Mouse (Mus musculus) heart, postnatal 0 days (tissue): ENCODE measurements around the gene Itpr2. TPM values are rescaled to one million over a fixed set of nuclear protein-coding genes. Genes with fewer than 3 reads are reported as not detected.

Experiments used
- ATAC-seq: fragments of 200-750 bp; cut with Nextera tagmentation; 2 replicates; pipeline ENCODE4 v1.8.0; 2017; ENCODE audit warnings: low read depth, moderate number of reproducible peaks, moderate library complexity; ENCODE audit not compliant: insufficient read depth
- DNase-seq: peaks from one replicate; pipeline ENCODE4 v3.0.0-alpha.2; 2016; ENCODE audit warnings: low spot score
- H3K27ac ChIP-seq: fragments of 300-500 bp; sonication (generic); 2 replicates; pipeline ENCODE4 v1.5.1; 2014; ENCODE audit warnings: low read depth, mild to moderate bottlenecking
- H3K27me3 ChIP-seq: fragments of 300-500 bp; sonication (generic); 2 replicates; pipeline ENCODE4 v1.6.1; 2014; ENCODE audit warnings: low read length, mixed read lengths; ENCODE audit not compliant: control insufficient read depth, insufficient read depth
- H3K36me3 ChIP-seq: fragments of 300-500 bp; sonication (generic); replicated peaks from 2 replicates; pipeline ENCODE4 v1.6.1; 2014; ENCODE audit warnings: low read length, mixed read lengths; ENCODE audit not compliant: control insufficient read depth, insufficient read depth
- H3K4me1 ChIP-seq: fragments of 300-500 bp; sonication (generic); 2 replicates; pipeline ENCODE4 v1.6.1; 2014; ENCODE audit warnings: antibody characterized with exemption; ENCODE audit not compliant: control insufficient read depth, insufficient read depth
- H3K4me2 ChIP-seq: fragments of 300-500 bp; sonication (generic); 2 replicates; pipeline ENCODE4 v1.6.1; 2014; ENCODE audit warnings: low read depth, mild to moderate bottlenecking, low read length, moderate library complexity
- H3K4me3 ChIP-seq: fragments of 300-500 bp; sonication (generic); 2 replicates; pipeline ENCODE4 v1.5.1; 2014; ENCODE audit warnings: low read depth, low read length
- H3K9ac ChIP-seq: fragments of 300-500 bp; sonication (generic); replicated peaks from 2 replicates; pipeline ENCODE4 v1.6.1; 2014; ENCODE audit warnings: low read depth, low read length, mixed read lengths
- H3K9me3 ChIP-seq: fragments of 300-500 bp; sonication (generic); replicated peaks from 2 replicates; pipeline ENCODE4 v1.6.1; 2016; ENCODE audit warnings: low read length; ENCODE audit not compliant: control insufficient read depth
- CTCF ChIP-seq: IDR thresholded peaks from 2 replicates; pipeline ENCODE4 v1.5.1; 2016; ENCODE audit warnings: antibody characterized with exemption, control low read depth, low read depth
- EP300 ChIP-seq: IDR thresholded peaks from 2 replicates; pipeline ENCODE4 v1.6.1; 2016; ENCODE audit warnings: antibody characterized with exemption, low read depth
- WGBS: fragments of 180-500 bp; shearing (Covaris S2); extraction: QIAGEN DNeasy Blood & Tissue Kit; methylation state at CpG from one replicate; pipeline ENCODE4 v1.1.7; 2014; 5-methylcytosine and 5-hydroxymethylcytosine counted together
- polyA plus RNA-seq: library from polyadenylated mRNA; unstranded; fragments of >200 nt; fragmentation: Nextera tagmentation; extraction: Ambion mirVana; gene quantifications from 2 replicates; pipeline ENCODE4 v1.2.1, GENCODE M21; 2015
- total RNA-seq: library from RNA; depleted of rRNA; stranded (reverse); fragments of >200 nt; gene quantifications from 2 replicates; pipeline ENCODE4 v1.2.3, GENCODE M21; 2014; ENCODE audit warnings: low replicate concordance

The Itpr2 gene
- total and polyA plus RNA-seq, 2 experiments from 2014 or later, result 26.5 to 59.5 TPM

- Histone ChIP-seq H3K4me3 (no peak overlapping the region), H3K27ac (no peak overlapping the region), H3K36me3 (peaks cover 50% of the 10 kb centered on the region), H3K4me2 (no peak overlapping the region), H3K27me3 (no peaks in the 10 kb centered on the region), H3K9ac (no peak overlapping the region), H3K4me1 (peaks cover 8% of the 10 kb centered on the region; the same call in 1 of the 2 replicates), H3K9me3 (no peaks in the 10 kb centered on the region)
- DNase-seq (no peak), ATAC-seq (no peak)
- 64% methylated on average over 3 of the region's 3 CpGs for WGBS
- TF ChIP-seq EP300 (no peak), CTCF (no peak)
These were observed 172.9 kb downstream of the Itpr2 start for GRCm38 (mm10) chr6:146329079-146329478.

GRCm38 (mm10) chr6:146326631-146327030 lies 175.4 kb downstream of the Itpr2 start:
- ATAC-seq (no peak), DNase-seq (no peak)
- TF ChIP-seq EP300 (no peak), CTCF (no peak)
- Histone ChIP-seq H3K27ac (no peak overlapping the region), H3K9me3 (no peaks in the 10 kb centered on the region), H3K36me3 (peaks cover 70% of the 10 kb centered on the region), H3K27me3 (no peaks in the 10 kb centered on the region), H3K4me2 (no peak overlapping the region), H3K9ac (no peak overlapping the region), H3K4me1 (peaks cover 11% of the 10 kb centered on the region), H3K4me3 (no peak overlapping the region)
- 88% methylated on average over 8 of the region's 8 CpGs for WGBS

- Histone ChIP-seq H3K36me3 (peaks cover 89% of the 10 kb centered on the region), H3K9ac (no peak overlapping the region), H3K4me3 (no peak overlapping the region), H3K27ac (no peak overlapping the region), H3K4me1 (peaks cover 7% of the 10 kb centered on the region; the same call in 1 of the 2 replicates), H3K9me3 (no peaks in the 10 kb centered on the region), H3K4me2 (no peak overlapping the region), H3K27me3 (no peaks in the 10 kb centered on the region)
- no peak for ATAC-seq
- DNase-seq, result no peak
- no peak for TF ChIP-seq EP300
- no peak for TF ChIP-seq CTCF
- 59% methylated on average over 19 of the region's 19 CpGs for WGBS
These were observed 177.3 kb downstream of the Itpr2 start for GRCm38 (mm10) chr6:146324541-146325204.

- WGBS, result 43% methylated on average over 7 of the region's 7 CpGs
- Histone ChIP-seq H3K4me1 (peaks cover 7% of the 10 kb centered on the region; the same call in 1 of the 2 replicates), H3K9me3 (no peaks in the 10 kb centered on the region), H3K36me3 (peaks cover 81% of the 10 kb centered on the region), H3K4me3 (no peak overlapping the region), H3K4me2 (no peak overlapping the region), H3K27me3 (no peaks in the 10 kb centered on the region), H3K9ac (no peak overlapping the region), H3K27ac (no peak overlapping the region)
- DNase-seq (no peak), ATAC-seq (no peak)
- TF ChIP-seq CTCF (no peak), EP300 (no peak)
These were observed 179.5 kb downstream of the Itpr2 start for GRCm38 (mm10) chr6:146322555-146322954.

GRCm38 (mm10) chr6:146321951-146322350 lies 180.1 kb downstream of the Itpr2 start:
- H3K4me1 ChIP-seq, result peaks cover 7% of the 10 kb centered on the region; the same call in 1 of the 2 replicates
- H3K4me2 ChIP-seq, result no peak overlapping the region
- peaks cover 81% of the 10 kb centered on the region for H3K36me3 ChIP-seq
- no peaks in the 10 kb centered on the region for H3K27me3 ChIP-seq
- TF ChIP-seq CTCF, result no peak
- no peak for TF ChIP-seq EP300
- WGBS, result 56% methylated on average over 4 of the region's 4 CpGs
- 0 out of 2 replicates have a peak overlapping the region, but pooled peaks have one; percentile 17 for H3K27ac ChIP-seq
- no peak overlapping the region for H3K4me3 ChIP-seq
- no peak overlapping the region for H3K9ac ChIP-seq
- DNase-seq (no peak), ATAC-seq (no peak)
- H3K9me3 ChIP-seq, result no peaks in the 10 kb centered on the region

GRCm38 (mm10) chr6:146316415-146316814 lies 185.6 kb downstream of the Itpr2 start:
- H3K27ac ChIP-seq, result no peak overlapping the region
- H3K27me3 ChIP-seq, result no peaks in the 10 kb centered on the region
- H3K9ac ChIP-seq, result no peak overlapping the region
- no peak overlapping the region for H3K4me2 ChIP-seq
- WGBS, result 94% methylated on average over 6 of the region's 6 CpGs
- TF ChIP-seq CTCF (no peak), EP300 (no peak)
- H3K4me1 ChIP-seq, result peaks cover under 1% of the 10 kb centered on the region; the same call in 1 of the 2 replicates
- DNase-seq (no peak), ATAC-seq (no peak)
- no peak overlapping the region for H3K4me3 ChIP-seq
- H3K9me3 ChIP-seq, result no peaks in the 10 kb centered on the region
- H3K36me3 ChIP-seq, result peaks cover 76% of the 10 kb centered on the region
